Mouse (Mus musculus): ENCODE data around the gene Gm2a. TPM values are rescaled to one million over a fixed set of nuclear protein-coding genes. Genes with fewer than 3 reads are reported as not detected.
"Not testable (repeated sequence)": the region's sequence is repeated elsewhere in the genome, so short reads cannot be mapped to it uniquely, and the experiment has no call there.

Gm2a gene
- 10 to 100 TPM; 28.3 to 45.4 (median 36.9) TPM for total RNA-seq (2022)

GRCm38 (mm10) chr11:55097463-55098188 lies at the start of gene Gm2a:
Gm2a (plus strand) TSS chr11:55098115.
- DNase-seq (ENCODE audit: low spot score in 2 of 2) = peak; percentile 92 to 94

- DNase-seq (ENCODE audit: low spot score in 2 of 2) = no peak
These were observed 46.9 kb upstream of the Gm2a start for GRCm38 (mm10) chr11:55050837-55051510.

GRCm38 (mm10) chr11:55057511-55057910 lies 40.4 kb upstream of the Gm2a start:
- DNase-seq (ENCODE audit: low spot score in 2 of 2) = no peak

GRCm38 (mm10) chr11:55060802-55061201 lies 37.1 kb upstream of the Gm2a start:
- DNase-seq (ENCODE audit: low spot score in 2 of 2) = no peak

- no peak for DNase-seq (ENCODE audit: low spot score in 2 of 2)
These were observed 35.1 kb upstream of the Gm2a start for GRCm38 (mm10) chr11:55062856-55063255.

- no peak for DNase-seq (ENCODE audit: low spot score in 2 of 2)
These were observed 31.0 kb upstream of the Gm2a start for GRCm38 (mm10) chr11:55066921-55067320.

GRCm38 (mm10) chr11:55069023-55069422 lies 28.9 kb upstream of the Gm2a start:
- no peak for DNase-seq (ENCODE audit: low spot score in 2 of 2)

GRCm38 (mm10) chr11:55071344-55071743 lies 26.6 kb upstream of the Gm2a start:
- DNase-seq (ENCODE audit: low spot score in 2 of 2) = no peak

- DNase-seq (ENCODE audit: low spot score in 2 of 2) = no peak
These were observed 25.4 kb upstream of the Gm2a start for GRCm38 (mm10) chr11:55072467-55072866.

- no peak for DNase-seq (ENCODE audit: low spot score in 2 of 2)
These were observed 24.7 kb upstream of the Gm2a start for GRCm38 (mm10) chr11:55073191-55073590.

GRCm38 (mm10) chr11:55075602-55076001 lies 22.3 kb upstream of the Gm2a start:
- DNase-seq (ENCODE audit: low spot score in 2 of 2) = no peak

- no peak for DNase-seq (ENCODE audit: low spot score in 2 of 2)
These were observed 21.7 kb upstream of the Gm2a start for GRCm38 (mm10) chr11:55076234-55076633.

GRCm38 (mm10) chr11:55077331-55078231 lies 20.3 kb upstream of the Gm2a start, which contains the start of gene Ccdc69:
Ccdc69 (minus strand) TSS chr11:55078131.
- no peak for DNase-seq (ENCODE audit: low spot score in 2 of 2)

GRCm38 (mm10) chr11:55078502-55078901 lies 19.4 kb upstream of the Gm2a start:
- DNase-seq (ENCODE audit: low spot score in 2 of 2) = no peak

- DNase-seq (ENCODE audit: low spot score in 2 of 2) = no peak
These were observed 18.7 kb upstream of the Gm2a start for GRCm38 (mm10) chr11:55079180-55079579.

GRCm38 (mm10) chr11:55081206-55081605 lies 16.7 kb upstream of the Gm2a start:
- no peak for DNase-seq (ENCODE audit: low spot score in 2 of 2)

GRCm38 (mm10) chr11:55084629-55085028 lies 13.3 kb upstream of the Gm2a start:
- DNase-seq (ENCODE audit: low spot score in 2 of 2) = no peak

- no peak for DNase-seq (ENCODE audit: low spot score in 2 of 2)
These were observed 12.5 kb upstream of the Gm2a start for GRCm38 (mm10) chr11:55085396-55085795.

GRCm38 (mm10) chr11:55087006-55087405 lies 10.9 kb upstream of the Gm2a start:
- peak in 1 of 2 experiments; percentile 71 for DNase-seq (ENCODE audit: low spot score in 2 of 2)

- DNase-seq (ENCODE audit: low spot score in 2 of 2) = no peak
These were observed 8.0 kb upstream of the Gm2a start for GRCm38 (mm10) chr11:55089892-55090291.

- DNase-seq (ENCODE audit: low spot score in 2 of 2) = no peak
These were observed 4.8 kb upstream of the Gm2a start for GRCm38 (mm10) chr11:55093096-55093495.

GRCm38 (mm10) chr11:55096296-55096695 lies 1.6 kb upstream of the Gm2a start:
- not testable (repeated sequence) for DNase-seq (ENCODE audit: low spot score in 2 of 2)

Data from layer of hippocampus, adult 8-10 months (tissue).